Mouse (Mus musculus) liver, embryonic 14.5 days (tissue): ENCODE data around the gene Dusp1.

Experiments used
- CTCF ChIP-seq: IDR thresholded peaks from 2 replicates; pipeline ENCODE4 v1.5.1; 2016; ENCODE audit warnings: antibody characterized with exemption, low read depth, control low read depth
- EP300 ChIP-seq: IDR thresholded peaks from 2 replicates; pipeline ENCODE4 v1.6.1; 2016; ENCODE audit warnings: antibody characterized with exemption, low read depth

DNA sequence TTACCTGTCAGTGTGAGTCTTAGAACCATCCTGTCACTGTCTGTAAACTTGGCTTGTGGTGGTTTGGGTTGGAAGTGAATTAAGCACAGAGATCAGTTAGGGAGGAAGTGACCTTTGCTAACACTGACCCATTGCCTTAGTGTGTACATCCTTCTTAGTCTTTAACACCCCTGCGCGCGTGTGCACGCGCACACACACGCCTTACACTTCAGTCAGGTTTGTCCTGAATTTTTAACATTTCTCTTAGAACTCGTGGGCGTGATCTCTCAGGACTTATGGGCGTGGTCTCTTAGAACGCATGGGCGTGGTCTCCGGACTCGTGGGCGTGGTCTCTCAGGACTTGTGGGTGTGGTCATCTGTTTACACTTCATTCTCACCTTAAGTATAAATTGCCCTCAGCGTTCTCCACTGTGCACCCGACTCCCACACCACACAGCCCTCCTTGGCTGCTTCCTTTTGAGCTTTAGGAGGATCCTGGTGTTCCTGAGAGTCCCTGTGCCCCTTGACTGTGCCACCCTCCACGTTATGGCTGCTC lies 39.1 kb upstream of the Dusp1 start:
- TF ChIP-seq CTCF (no peak), EP300 (no peak)
